Mouse (Mus musculus): ENCODE measurements around the gene Gm28043.

Gene Gm28043

DNA sequence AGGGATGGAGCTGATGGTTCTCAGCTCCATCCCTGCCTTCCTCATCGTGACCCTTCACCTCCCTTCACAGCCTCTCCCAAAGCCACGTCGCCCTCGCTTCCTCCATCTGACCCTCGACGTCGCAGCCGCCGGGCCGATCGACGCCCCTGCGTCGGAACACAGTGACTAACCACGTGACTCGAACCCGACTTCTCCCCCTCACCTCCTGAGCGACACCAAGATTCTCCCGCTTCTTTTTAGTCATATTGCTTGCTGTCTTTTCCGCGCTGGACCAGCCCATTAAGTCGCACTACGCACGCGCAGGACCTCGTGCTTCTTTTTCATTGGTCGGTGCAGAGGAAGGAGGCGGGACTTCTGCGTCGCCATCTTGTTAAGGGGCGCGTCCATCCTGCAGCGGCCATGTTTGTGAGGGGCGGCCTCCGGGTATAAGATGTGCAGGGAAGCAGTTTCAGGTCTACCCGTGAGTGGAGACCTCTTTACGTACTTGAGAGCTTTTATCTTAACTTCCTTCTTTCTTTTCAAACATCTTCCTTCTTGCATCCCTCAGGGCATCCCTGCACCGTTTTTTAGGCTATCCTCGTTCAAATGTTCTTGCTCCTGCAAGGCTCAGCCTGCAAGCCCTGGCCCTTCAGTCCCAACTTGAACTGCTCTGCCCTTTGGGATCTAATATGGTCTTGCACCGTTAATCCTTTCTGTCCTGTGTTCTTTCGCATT is 102.2 kb downstream of the Gm28043 start, which contains the start of gene Ccdc167:
Ccdc167 (minus strand) TSS at position 313 of the 714 bp plus-strand sequence.
- DNase-seq, result peak; percentile 97

DNA sequence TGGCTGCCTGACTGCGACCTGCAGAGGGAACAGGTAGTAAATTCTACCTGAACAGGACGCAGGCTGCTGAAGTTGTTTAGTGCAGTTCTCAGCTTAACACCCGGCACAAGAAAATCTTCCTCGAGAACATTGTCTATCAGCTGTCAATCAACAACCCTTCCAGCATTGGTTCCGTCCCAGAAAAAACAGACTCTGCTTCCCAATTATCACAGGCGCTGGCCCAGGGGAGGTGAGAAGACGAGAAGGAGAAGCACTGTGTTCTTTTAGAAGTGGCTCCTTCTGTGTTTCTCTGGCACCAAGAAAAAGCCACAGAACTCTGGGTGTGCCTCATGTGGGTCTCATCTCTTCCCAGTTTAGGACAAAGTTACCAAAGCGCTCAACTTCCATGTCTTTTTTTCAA is 104.0 kb downstream of the Gm28043 start:
- DNase-seq, result peak; percentile 54

DNA sequence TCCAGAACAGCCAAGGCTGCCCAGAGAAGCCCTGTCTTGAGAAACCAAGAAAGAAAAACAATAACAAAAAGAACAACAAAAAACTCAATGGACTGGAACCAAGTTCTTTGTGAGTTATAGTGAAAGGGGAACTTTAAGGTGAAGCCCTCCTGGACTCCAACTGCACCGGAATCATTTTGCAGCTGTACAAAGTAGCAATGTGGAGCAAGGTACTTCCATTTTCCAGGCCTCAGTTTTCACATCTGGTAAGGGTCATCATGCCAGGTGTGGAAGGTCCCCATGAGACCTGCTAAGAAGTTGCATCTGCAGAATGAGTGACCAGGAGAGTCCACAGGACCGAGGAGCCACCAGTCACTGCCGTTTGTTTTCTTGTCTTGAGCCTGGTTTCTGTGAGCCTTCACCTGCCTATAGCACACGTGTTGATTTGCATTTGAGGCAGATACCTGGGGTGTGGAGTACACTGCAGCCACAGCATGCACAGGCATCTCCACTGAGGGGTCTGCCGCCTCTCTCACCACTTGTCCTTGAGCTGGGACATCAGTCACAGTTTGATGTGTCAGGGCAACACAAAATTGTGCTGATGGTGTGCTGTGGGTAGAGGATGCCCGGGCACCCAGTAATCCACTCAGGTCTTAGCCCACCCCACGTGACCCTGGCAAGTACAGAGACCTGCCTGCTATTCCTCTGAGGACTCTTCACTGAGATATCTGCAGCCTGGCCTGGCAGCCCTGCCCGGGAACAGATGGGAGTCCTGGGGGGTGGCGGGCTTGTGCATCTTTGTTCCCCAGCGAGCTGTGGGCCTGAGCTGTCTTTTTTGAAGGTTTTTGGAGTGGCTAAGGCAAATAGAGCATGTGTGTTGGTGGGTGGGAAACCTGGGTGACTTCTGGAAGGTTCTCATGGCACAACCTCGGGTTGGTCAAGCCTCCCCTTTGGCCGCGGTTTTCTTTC is 105.2 kb downstream of the Gm28043 start:
- DNase-seq, result no peak

DNA sequence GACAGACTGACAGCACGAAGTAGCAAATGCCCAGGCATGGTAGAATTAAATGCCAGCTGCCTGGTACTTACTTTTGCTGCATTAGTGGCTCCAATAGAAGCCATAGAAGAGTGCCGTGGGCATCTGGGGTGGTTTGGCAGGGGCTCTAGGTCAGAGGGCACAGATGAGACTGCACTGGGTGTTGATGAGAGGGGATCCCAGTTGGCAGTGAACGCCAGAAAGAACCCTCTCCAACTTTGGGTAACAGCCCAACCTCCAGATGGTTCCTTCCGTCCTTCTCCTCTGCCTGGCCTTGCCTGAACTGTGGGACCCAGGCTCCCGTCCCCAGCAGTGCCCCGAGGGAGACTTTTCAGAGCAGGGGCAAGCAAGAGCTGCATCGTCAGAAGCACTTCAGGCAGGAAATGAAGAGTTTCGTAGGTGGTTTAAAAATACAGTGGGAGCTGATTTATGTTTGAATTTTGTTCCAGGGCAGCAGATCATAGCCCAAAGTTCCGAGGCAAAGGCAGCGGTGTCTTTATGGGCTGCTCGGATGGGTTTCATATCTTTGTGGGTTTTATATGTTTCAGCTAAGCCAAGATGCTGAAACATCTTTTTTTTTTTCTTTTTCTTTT is 106.2 kb downstream of the Gm28043 start:
- DNase-seq, result no peak

DNA sequence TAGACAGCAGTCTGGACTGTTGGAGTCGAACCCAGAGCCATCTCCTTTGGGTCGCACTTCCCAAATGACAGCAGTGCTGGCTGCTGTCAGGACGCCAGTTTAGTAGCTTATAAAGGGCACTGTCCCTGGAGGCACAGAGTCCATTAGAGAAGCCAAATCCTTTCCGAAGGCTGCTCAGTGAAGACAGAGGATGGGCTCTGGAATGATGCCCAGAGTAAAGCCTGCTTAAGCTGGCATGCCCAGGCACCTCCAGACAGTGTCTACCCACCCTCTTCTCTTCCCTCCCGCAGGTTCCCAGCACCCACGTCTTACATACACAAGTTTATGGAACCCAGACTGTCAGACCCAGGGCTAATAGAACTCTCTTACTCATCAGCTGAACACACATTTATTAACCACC is 109.9 kb downstream of the Gm28043 start:
- no peak for DNase-seq

DNA sequence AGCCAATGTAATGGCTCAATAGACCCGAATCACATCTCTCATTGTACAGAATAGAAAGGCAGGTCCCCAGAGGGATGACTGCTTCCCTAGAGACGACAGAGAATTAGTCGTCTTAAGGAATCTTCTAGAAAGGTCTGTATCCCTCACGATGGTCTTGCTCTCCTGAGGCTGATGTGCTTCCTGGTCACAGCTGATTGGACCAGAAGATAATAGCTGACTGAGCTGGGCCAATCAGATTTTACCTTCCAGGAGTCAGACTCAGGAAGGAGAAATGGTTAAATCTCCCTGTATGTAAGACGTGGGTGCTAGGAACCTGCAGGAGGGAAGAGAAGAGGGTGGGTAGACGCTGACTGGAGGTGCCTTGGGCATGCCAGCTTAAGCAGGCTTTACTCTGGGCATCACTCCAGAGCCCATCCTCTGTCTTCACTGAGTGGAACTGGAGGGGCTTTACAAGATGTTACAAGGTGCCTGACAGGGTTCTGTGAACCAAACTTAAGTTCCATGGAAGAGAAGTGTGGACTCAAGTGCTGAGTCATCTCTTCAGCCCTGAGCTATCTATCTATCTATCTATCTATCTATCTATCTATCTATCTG is 110.4 kb downstream of the Gm28043 start:
- no peak for DNase-seq

DNA sequence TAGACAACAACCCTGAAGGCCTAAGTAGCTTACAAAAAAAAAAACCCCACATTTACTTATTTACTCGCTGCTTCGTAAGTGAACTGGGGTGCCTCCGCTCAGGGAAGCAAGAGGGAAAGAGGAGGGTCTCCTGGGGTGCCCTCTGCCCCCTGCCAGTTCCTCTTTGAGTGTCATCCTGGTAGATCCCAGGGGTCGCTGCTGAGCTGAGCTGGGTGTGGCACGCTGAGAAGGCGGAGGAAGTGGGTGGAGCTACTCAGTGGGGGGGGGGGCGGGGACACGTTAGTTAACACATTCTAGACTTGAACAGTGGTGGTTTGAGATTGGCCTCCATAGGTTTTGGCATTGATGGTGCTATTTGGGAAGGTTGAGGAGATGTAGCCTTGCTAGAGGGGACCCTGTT is 113.4 kb downstream of the Gm28043 start:
- no peak for DNase-seq

DNA sequence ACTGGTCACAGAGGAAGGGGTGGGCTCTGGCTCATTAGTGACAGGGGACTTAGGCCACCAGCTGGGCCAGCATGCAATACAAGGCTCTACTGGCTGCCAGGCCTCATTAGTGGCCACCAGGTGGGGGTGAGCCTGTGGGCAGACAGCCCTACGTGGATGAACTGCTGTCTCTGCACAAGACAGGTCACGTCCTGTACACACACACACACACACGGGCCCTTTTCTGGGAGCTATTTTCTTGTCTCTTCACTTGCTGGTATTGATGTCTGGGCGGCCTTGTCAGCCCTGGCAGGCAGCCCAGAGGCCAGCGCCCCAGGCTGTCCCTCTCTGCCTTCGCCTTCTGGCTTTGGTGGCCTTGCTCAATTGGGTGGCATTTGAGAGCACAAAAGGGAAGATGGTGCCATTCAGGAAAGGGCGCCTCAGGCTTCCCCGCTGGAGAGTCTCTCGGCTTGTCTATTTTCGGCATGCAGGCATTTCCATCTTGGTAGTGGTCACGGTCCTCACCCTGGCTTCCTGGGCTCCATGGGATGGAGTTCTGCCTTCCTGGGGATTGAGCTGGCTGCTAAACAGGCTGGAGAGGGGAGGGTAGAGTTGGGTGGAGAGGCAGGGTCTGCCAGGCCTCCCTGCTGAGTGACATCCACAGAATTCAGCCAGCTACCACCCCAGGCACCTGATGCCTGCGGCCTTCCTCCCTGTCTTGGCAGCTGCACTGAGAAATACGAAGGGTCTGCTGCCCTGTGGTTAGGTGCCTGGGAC is 116.0 kb downstream of the Gm28043 start:
- no peak for DNase-seq

- no peak for DNase-seq
Observed at GRCm38 (mm10) chr17:29731266-29731952, 116.7 kb downstream of the Gm28043 start.

DNA sequence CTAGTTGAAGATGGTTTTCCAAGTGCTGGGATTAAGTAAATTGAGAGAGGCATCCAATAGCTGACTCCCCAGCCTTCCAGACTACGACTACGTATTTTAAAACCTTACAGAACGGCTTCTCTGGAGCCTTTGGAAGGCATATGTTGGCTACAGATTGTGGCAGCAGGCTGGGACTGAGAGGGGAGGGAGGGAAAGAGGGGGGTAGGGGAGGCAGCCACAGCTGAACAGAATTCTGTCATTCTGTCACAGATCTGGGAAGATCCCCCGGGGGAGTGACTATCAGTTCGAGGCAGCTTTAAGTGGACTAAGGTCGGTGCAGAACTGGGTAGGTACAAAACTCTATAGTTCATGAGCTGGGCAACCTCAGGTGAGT is 117.3 kb downstream of the Gm28043 start:
- DNase-seq, result peak; percentile 70

- DNase-seq, result no peak
Observed at GRCm38 (mm10) chr17:29732522-29732921, 117.8 kb downstream of the Gm28043 start.

GRCm38 (mm10) chr17:29736448-29737014 is 121.9 kb downstream of the Gm28043 start:
- DNase-seq, result no peak

- peak; percentile 77 for DNase-seq
Observed at GRCm38 (mm10) chr17:29737849-29738804, 123.5 kb downstream of the Gm28043 start.

DNA sequence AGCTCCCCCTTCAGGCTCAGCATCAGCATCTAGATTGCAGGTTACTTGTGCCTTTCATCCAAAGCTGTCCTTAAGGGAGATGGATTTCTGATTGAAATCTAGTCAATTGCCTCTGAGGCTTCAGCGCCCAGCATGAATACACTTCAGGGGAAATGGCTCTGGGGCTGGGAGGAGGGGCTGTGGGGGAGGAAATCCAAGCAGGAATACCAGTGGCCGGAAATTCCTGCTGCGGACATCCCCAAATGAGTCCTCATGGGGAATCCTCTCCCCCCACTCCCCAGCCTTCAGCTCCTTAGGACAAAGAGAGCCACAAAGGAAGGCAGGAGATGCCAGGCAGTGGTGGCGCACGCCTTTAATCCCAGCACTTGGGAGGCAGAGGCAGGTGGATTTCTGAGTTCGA is 132.8 kb downstream of the Gm28043 start:
- no peak for DNase-seq
